Mouse (Mus musculus): ENCODE results near the gene Wfdc5.

Gene Wfdc5

GRCm38 (mm10) chr2:164174649-164175395 is 7.7 kb downstream of the Wfdc5 start:
- DNase-seq (ENCODE audit: low spot score) = no peak

- DNase-seq (ENCODE audit: low spot score) = no peak
These were observed 9.1 kb downstream of the Wfdc5 start for GRCm38 (mm10) chr2:164173394-164173793.

- no peak for DNase-seq (ENCODE audit: low spot score)
These were observed 11.6 kb downstream of the Wfdc5 start, which contains the start of gene Kcns1 for GRCm38 (mm10) chr2:164170902-164171301. Kcns1 (minus strand) TSS chr2:164171113.

- DNase-seq (ENCODE audit: low spot score) = no peak
These were observed 12.2 kb downstream of the Wfdc5 start for GRCm38 (mm10) chr2:164170326-164170725.

- no peak for DNase-seq (ENCODE audit: low spot score)
These were observed 14.0 kb downstream of the Wfdc5 start for GRCm38 (mm10) chr2:164168571-164168946.

- no peak for DNase-seq (ENCODE audit: low spot score)
These were observed 14.6 kb downstream of the Wfdc5 start for GRCm38 (mm10) chr2:164167752-164168570.

GRCm38 (mm10) chr2:164164941-164165340 is 17.6 kb downstream of the Wfdc5 start:
- DNase-seq (ENCODE audit: low spot score) = no peak

- DNase-seq (ENCODE audit: low spot score) = no peak
These were observed 21.0 kb downstream of the Wfdc5 start for GRCm38 (mm10) chr2:164161515-164162055.

GRCm38 (mm10) chr2:164158838-164159237 is 23.7 kb downstream of the Wfdc5 start:
- no peak for DNase-seq (ENCODE audit: low spot score)

GRCm38 (mm10) chr2:164156158-164156557 is 26.4 kb downstream of the Wfdc5 start:
- no peak for DNase-seq (ENCODE audit: low spot score)

- no peak for DNase-seq (ENCODE audit: low spot score)
These were observed 28.5 kb downstream of the Wfdc5 start for GRCm38 (mm10) chr2:164154007-164154406.

GRCm38 (mm10) chr2:164152341-164152740 is 30.2 kb downstream of the Wfdc5 start:
- no peak for DNase-seq (ENCODE audit: low spot score)

GRCm38 (mm10) chr2:164150086-164150760 is 32.3 kb downstream of the Wfdc5 start:
- no peak for DNase-seq (ENCODE audit: low spot score)

GRCm38 (mm10) chr2:164146556-164146955 is 36.0 kb downstream of the Wfdc5 start:
- no peak for DNase-seq (ENCODE audit: low spot score)

GRCm38 (mm10) chr2:164144541-164144940 is 38.0 kb downstream of the Wfdc5 start:
- DNase-seq (ENCODE audit: low spot score) = no peak

GRCm38 (mm10) chr2:164144025-164144424 is 38.5 kb downstream of the Wfdc5 start:
- no peak for DNase-seq (ENCODE audit: low spot score)

GRCm38 (mm10) chr2:164142021-164142420 is 40.5 kb downstream of the Wfdc5 start:
- no peak for DNase-seq (ENCODE audit: low spot score)

- DNase-seq (ENCODE audit: low spot score) = no peak
These were observed 44.8 kb downstream of the Wfdc5 start for GRCm38 (mm10) chr2:164137754-164138153.

GRCm38 (mm10) chr2:164136393-164136792 is 46.1 kb downstream of the Wfdc5 start:
- no peak for DNase-seq (ENCODE audit: low spot score)

GRCm38 (mm10) chr2:164135367-164135766 is 47.2 kb downstream of the Wfdc5 start:
- DNase-seq (ENCODE audit: low spot score) = no peak

GRCm38 (mm10) chr2:164134563-164134962 is 48.0 kb downstream of the Wfdc5 start:
- DNase-seq (ENCODE audit: low spot score) = no peak

GRCm38 (mm10) chr2:164131586-164131985 is 51.0 kb downstream of the Wfdc5 start:
- DNase-seq (ENCODE audit: low spot score) = no peak

Measured in ovary, postnatal 10 days (tissue).